Mouse (Mus musculus) right cerebral cortex, adult 2 months (tissue): ENCODE results near the gene Evi5.

Source experiments
- DNase-seq, 2 experiments: peaks; one replicate each; pipeline ENCODE4 v3.0.0; 2021 to 2022; ENCODE audit warnings: low spot score in 2 of 2

Gene Evi5

DNA sequence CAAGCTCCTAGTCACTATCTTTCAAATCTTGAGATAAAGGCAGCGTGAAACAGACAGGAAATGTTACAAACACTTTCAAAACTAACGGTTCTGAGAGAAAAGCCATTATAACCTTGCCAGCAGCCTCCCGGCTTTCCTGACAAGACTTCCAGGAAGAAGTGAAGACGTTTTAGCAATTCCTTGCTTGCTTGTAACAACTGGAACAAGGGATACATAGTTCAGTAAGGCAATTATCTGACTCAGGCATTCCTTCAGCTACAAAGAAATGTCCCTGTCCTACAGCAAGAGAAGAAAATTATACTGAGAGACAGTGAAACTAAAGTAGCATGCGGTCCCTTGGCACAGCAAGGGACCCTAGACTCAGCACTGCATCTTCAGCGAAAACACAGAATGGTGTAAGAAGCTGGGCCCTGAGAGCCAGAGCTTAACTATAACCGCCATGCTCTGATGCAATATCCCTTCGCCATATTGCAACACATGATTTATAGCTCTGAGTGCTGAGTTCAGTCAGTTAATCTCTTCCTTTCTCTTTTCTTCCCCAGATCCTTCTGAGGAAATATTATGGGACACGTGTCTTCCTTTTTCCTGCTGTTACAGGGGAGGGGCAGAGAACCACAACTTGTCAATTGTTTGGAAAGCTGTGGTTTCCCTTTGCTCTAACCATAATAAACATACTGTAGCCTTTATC, 125.5 kb downstream of the Evi5 start:
- no peak for DNase-seq

GRCm38 (mm10) chr5:107739023-107739422, 135.9 kb downstream of the Evi5 start:
- no peak for DNase-seq

- DNase-seq, result no peak
These were observed 136.6 kb downstream of the Evi5 start for GRCm38 (mm10) chr5:107738296-107738695.

GRCm38 (mm10) chr5:107736171-107736570, 138.7 kb downstream of the Evi5 start:
- no peak for DNase-seq

- DNase-seq, result no peak
These were observed 143.1 kb downstream of the Evi5 start for GRCm38 (mm10) chr5:107731844-107732243.

GRCm38 (mm10) chr5:107731408-107731807, 143.5 kb downstream of the Evi5 start:
- DNase-seq, result no peak

GRCm38 (mm10) chr5:107727007-107727402, 147.9 kb downstream of the Evi5 start:
- DNase-seq, result no peak

DNA sequence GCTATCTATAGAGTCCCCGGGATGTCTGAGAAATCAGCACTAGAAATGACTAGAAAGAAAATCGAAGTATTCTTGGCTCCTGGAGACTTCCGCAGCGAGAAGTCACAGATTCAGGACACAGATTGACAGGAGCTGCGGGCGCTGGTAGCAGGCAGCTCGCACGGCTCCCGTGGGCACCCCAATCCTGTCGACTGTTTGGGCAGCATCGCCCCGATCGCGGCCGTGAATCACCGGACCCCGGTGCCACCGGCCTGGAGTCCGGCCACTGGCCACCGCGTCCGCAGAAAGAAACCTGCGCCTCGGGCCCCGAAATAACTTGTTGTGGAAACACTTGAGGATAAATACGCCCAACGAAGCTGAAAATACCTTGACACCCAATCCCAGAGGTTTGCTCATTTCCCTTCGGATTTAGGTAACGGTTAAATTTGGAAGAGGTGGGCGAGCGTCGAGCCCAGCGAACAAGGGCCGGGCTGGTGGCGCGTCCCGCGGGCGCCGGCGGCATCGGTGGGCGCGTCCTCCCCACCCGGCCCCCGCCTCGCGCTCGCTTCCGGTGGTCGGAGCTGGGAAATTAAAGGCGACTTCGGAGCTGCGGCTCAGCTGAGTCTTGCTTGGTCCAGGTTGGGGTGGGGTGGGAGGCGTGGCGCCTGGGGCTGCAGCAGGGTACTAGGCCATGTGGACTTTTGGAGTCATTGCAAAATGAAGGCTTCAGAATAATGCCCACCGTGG, 148.5 kb downstream of the Evi5 start:
- peak in 1 of 2 experiments; percentile 21 for DNase-seq

GRCm38 (mm10) chr5:107725435-107726261, 149.3 kb downstream of the Evi5 start, which contains the start of gene Gfi1:
Gene Gfi1, minus strand, starts transcription at chr5:107726036.
- no peak for DNase-seq

DNA sequence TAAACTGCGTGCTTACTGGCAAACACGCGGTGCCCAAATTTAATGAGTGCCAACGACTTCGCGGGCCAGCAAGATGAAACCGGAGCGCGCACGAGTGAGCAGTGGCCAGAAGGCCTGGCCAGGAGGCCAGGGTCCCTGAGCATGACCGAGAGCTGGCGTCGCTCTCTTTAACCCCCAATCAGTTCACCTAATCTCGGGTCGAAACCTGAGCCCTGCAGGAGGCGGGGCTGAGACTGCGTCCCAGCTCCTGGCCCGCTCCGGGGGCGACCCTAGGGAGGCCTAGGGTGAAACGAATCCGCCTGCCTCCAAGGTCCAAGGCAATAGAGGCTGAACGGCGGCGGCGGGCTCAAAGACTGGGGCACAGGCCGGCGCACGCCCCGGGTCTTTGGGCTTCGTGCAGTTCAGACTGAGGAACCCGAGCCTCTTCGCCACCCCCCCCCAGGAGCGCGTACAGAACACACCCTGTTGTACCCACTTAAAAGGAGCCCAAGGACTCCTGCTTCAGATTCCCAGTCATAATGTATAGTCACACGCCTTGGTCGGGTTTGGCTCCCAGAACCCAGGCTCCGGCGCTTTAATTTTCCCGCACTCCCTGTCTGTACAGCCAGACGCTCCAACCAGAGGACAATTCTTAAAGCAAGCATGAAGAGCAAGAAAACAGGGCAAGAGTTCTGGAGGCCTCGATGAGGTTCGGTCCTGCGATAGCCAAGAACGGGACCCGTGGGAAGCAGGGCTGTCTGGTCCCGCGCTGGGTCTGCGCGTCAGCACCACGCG, 150.1 kb downstream of the Evi5 start:
- DNase-seq, result no peak

GRCm38 (mm10) chr5:107723541-107724511, 151.1 kb downstream of the Evi5 start:
- DNase-seq, result no peak

DNA sequence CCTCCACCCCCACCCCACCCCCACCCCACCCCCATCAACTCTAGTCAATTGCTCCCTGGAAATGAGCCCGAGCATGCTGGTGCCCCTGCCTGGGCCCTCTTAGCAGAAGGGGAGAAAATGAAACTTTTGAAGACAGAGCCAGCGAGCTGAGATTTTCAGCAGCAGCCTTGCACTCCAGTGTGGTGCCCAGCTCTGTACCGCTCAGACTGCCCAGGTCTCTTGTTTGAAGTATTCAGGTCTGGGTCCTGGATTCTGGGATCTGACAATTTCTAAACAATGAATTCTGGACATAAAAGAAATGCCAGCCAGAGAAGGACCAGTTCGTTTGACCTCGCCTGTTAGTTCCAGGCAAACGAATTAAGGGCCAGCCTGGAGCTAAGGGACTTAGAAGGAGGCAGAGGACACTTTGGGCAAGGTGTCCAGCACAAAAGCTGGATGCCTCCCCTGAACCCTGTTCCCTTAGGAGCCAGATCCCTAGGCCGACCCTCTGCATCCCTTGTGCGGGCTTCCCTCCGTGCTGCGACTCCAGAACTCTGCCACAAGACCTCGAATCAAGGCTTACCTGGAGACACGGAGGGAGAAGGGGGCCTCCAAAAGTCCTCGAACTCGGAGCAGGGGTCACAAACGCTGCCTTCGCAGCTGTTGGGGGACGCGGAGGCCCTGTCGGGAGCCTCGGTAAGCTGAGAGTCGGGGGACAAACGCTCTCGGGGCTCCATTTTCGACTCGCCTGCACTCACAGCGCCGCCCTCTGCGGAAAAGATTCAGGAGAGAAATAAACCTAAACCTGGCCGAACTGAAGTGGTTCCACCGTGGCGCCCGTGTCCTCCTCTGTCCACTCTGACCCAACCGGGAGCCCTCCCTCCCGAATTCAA, 152.0 kb downstream of the Evi5 start:
- DNase-seq, result peak in 1 of 2 experiments; percentile 12

- no peak for DNase-seq
These were observed 153.3 kb downstream of the Evi5 start for GRCm38 (mm10) chr5:107721638-107722011.

DNA sequence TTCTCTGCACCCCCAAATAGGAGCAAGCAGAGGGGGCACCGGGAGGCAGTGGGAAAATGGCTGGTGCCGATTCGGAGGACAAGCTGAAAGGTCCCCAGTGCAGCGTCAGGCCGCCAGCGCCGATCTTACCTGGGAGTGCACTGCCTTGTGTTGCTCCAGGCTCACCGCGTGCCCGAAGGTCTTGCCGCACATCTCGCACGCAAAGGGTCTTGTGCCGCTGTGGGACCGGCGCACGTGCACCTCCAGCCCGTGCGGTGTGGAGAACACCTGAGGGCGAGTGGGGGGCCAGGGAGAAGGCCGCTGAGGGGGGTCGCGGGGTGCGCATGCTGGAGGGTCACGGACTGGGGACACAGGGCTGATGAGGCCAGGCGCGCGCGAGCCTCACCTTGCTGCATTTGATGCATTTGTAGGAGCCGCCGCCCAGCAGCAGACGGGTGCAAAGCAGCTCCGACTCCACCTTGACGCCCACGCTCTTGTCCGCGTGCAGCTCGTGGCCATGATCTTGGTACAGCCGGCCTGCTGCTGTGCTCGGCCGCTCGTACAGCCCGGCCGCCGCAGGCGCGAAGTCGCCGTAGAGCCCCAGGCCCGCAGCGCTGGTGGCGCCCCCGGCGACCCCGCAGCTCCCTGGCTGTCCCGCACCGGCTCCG, 153.8 kb downstream of the Evi5 start:
- DNase-seq, result peak in 1 of 2 experiments; percentile 4

DNA sequence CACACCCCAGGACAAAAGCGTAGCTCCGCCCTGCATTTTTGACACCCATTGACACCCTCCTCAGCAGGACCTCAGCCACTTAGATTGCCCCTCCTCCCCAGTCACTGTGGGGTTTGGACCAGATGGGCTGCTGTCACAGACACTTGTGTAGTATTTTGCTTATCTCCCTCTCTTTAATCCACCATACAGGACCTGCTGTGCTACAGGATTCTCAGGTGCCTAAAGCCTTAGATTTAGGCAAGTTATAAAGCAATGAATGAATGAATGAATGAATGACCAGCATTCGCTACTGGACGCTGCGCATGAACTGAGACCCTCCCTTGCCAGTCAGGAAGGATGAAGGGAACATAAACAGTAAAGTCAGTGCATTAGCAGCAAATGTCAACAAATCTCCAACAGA, 154.4 kb downstream of the Evi5 start:
- no peak for DNase-seq

DNA sequence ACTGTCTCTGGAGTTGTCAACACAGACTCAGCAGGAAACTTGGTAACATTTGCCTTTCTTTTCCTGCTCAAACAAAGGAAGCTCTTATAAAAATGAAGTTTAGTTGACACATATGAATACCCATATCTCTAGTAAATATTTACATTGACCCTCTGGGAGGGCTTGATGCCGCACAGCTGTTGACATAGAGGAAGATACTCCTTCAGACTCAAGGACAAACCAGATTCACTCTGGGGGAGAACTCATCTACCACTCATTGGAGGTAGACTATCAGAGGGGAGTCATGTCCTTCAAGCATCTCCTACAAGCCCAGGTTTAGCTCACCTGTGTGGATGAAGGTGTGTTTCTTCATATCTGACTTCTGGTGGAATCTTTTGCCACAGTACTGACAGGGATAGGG, 155.1 kb downstream of the Evi5 start:
- no peak for DNase-seq

- no peak for DNase-seq
These were observed 155.7 kb downstream of the Evi5 start for GRCm38 (mm10) chr5:107719209-107719608.

GRCm38 (mm10) chr5:107717871-107718361, 157.0 kb downstream of the Evi5 start:
- DNase-seq, result no peak

- DNase-seq, result no peak
These were observed 163.2 kb downstream of the Evi5 start for GRCm38 (mm10) chr5:107711689-107712088.
